Mouse (Mus musculus): ENCODE measurements around the gene C1ra.
"Not testable (repeated sequence)": the region's sequence is repeated elsewhere in the genome, so short reads cannot be mapped to it uniquely, and the experiment has no call there.

Gene C1ra

DNA sequence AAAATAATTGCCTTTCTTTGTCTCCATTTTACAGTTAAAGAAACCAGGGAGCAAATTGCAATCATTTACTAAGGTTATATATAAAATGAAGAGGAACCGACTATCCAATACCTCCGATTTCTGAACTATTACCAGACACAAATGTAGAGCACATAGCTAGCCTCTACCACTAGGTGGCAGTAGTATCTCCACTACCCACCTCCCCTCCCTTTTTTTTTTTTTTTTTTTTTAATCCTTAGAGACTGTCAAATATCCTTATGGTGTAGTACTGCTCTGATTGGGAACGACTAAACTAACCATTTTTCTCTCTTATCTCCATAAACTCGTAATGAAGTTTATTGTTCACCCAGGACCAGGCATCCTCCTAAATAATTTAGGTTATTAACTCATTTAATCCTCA, 31.9 kb upstream of the C1ra start:
- H3K9me3 ChIP-seq (ENCODE audit: low read length): no peaks in the 10 kb centered on the region
- peaks cover 17% of the 10 kb centered on the region for H3K36me3 ChIP-seq (ENCODE audit: insufficient read depth, low read length)
- no peaks in the 10 kb centered on the region for H3K27me3 ChIP-seq (ENCODE audit: insufficient read depth, low read length)
- H3K4me3 ChIP-seq (replicated peaks; ENCODE audit: low read length): no peak overlapping the region
- TF ChIP-seq NANOG (IDR thresholded peaks at IDR 0.05; ENCODE audit: borderline replicate concordance, low read length): no peak
- peak; percentile 84 for TF ChIP-seq CTCF (conservative IDR thresholded peaks at IDR 0.05; ENCODE audit: low read length)
- no peak for TF ChIP-seq POU5F1 (IDR thresholded peaks at IDR 0.05; ENCODE audit: borderline replicate concordance, low read length)
- peaks cover 71% of the 10 kb centered on the region for H3K4me1 ChIP-seq (replicated peaks; ENCODE audit: low read depth, low read length)

DNA sequence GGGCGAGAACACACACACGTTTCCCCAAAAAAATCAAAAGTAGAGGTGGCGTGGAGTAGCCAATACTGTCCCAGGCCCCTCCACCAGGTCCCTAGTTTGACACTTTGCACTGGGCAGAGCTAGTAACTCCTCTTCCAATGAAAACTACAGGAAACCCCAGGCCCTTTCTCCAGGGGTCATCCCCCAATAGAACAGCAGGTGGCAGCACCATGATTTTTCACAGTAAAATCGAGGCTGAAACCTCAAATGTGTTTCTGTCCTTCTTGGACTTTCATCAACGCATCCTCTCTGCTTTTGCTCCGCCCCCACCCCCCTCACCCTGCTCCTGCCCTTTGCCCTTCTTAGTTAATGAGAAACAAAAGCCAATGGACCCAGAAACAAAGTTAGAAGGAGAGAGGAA, 30.6 kb upstream of the C1ra start:
- peak; percentile 82 for TF ChIP-seq CTCF (conservative IDR thresholded peaks at IDR 0.05; ENCODE audit: low read length)
- TF ChIP-seq POU5F1 (IDR thresholded peaks at IDR 0.05; ENCODE audit: borderline replicate concordance, low read length): no peak
- no peak for TF ChIP-seq NANOG (IDR thresholded peaks at IDR 0.05; ENCODE audit: borderline replicate concordance, low read length)
- Histone ChIP-seq H3K4me3 (replicated peaks; ENCODE audit: low read length) (peak overlapping the region; percentile 29; the same call in 1 of the 2 replicates), H3K4me1 (replicated peaks; ENCODE audit: low read depth, low read length) (peaks cover 66% of the 10 kb centered on the region), H3K36me3 (ENCODE audit: insufficient read depth, low read length) (peaks cover 10% of the 10 kb centered on the region), H3K27me3 (ENCODE audit: insufficient read depth, low read length) (no peaks in the 10 kb centered on the region), H3K9me3 (ENCODE audit: low read length) (no peaks in the 10 kb centered on the region)

DNA sequence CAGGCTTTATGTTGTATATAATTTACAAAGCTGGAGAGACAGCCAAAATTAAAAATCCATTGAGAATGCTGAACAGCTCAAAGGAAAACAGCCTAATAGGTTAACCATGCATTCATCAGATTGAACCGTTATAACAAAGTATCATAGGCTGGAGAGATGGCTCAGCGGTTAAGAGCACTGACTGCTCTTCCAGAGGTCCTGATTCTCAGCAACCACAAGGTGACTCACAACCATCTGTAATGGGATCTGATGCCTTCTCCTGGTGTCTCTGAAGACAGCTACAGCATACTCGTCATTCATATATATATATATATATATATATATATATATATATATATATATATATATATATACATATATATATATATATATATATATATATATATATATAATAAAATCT, 28.4 kb upstream of the C1ra start:
- H3K27me3 ChIP-seq (ENCODE audit: insufficient read depth, low read length); H3K36me3 ChIP-seq (ENCODE audit: insufficient read depth, low read length); H3K4me3 ChIP-seq (replicated peaks; ENCODE audit: low read length); H3K9me3 ChIP-seq (ENCODE audit: low read length): not testable (repeated sequence)
- H3K4me1 ChIP-seq (replicated peaks; ENCODE audit: low read depth, low read length): peaks cover 44% of the 10 kb centered on the region

DNA sequence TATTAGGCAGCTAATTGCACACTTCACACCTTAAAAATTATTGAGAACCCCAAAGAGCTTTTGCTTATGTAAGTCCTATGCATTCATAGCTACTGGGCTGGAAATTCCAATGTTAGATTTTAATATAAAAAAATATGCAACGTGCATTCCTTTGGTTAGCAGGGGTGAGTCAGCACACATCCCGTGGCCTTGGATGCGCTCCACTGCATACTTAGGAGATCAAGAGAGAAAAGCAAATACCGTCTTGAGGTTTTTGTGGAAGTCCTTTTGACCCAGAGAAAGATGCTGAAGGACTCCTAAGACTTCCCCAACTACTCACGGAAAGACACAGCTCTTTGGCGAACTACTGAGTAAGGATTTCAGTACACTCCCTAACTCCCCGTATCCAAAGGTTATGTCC, 27.4 kb upstream of the C1ra start:
- Histone ChIP-seq H3K4me1 (replicated peaks; ENCODE audit: low read depth, low read length) (peaks cover 34% of the 10 kb centered on the region), H3K4me3 (replicated peaks; ENCODE audit: low read length) (peak overlapping the region; percentile 73; the same call in 1 of the 2 replicates), H3K9me3 (ENCODE audit: low read length) (no peaks in the 10 kb centered on the region), H3K36me3 (ENCODE audit: insufficient read depth, low read length) (no peaks in the 10 kb centered on the region), H3K27me3 (ENCODE audit: insufficient read depth, low read length) (no peaks in the 10 kb centered on the region)
- no peak for TF ChIP-seq POU5F1 (IDR thresholded peaks at IDR 0.05; ENCODE audit: borderline replicate concordance, low read length)
- TF ChIP-seq CTCF (conservative IDR thresholded peaks at IDR 0.05; ENCODE audit: low read length): no peak
- TF ChIP-seq NANOG (IDR thresholded peaks at IDR 0.05; ENCODE audit: borderline replicate concordance, low read length): no peak

DNA sequence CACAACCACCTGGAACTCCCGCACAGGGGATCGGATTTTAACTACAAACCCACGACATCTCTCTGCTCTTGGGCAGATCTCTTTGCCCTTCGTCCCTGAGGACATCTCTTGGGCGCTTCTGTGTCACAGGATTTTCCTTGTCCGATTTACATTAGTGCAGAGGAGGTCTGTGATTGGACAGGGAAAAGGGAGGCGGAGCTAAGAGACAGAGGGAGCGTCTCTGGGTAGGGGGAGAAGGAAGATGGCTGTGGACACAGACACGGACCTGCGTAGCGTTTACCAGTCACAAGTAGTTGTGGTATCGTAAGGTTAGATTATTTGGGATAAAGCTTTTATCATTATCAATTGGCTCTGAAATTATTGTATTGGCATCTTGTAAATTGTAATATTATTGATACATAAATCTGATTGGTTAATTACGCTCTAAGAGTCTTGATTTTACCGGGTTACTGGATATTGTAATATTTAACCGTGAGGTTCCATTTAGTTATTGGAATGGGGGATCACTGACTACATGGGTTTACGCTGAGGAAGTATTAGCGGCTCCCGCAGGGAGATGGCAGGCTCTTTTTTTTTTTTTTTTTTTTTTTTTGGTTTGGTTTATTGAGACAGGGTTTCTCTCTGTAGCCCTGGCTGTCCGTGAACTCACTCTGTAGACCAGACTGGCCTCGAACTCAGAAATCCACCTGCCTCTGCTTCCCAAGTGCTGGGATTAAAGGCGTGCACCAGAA, 26.6 kb upstream of the C1ra start:
- no peak for TF ChIP-seq POU5F1 (IDR thresholded peaks at IDR 0.05; ENCODE audit: borderline replicate concordance, low read length)
- no peak for TF ChIP-seq NANOG (IDR thresholded peaks at IDR 0.05; ENCODE audit: borderline replicate concordance, low read length)
- TF ChIP-seq CTCF (conservative IDR thresholded peaks at IDR 0.05; ENCODE audit: low read length): no peak
- H3K27me3 ChIP-seq (ENCODE audit: insufficient read depth, low read length): no peaks in the 10 kb centered on the region
- no peaks in the 10 kb centered on the region for H3K36me3 ChIP-seq (ENCODE audit: insufficient read depth, low read length)
- H3K4me3 ChIP-seq (replicated peaks; ENCODE audit: low read length): peak overlapping the region; percentile 73
- H3K4me1 ChIP-seq (replicated peaks; ENCODE audit: low read depth, low read length): peaks cover 28% of the 10 kb centered on the region
- no peaks in the 10 kb centered on the region for H3K9me3 ChIP-seq (ENCODE audit: low read length)

DNA sequence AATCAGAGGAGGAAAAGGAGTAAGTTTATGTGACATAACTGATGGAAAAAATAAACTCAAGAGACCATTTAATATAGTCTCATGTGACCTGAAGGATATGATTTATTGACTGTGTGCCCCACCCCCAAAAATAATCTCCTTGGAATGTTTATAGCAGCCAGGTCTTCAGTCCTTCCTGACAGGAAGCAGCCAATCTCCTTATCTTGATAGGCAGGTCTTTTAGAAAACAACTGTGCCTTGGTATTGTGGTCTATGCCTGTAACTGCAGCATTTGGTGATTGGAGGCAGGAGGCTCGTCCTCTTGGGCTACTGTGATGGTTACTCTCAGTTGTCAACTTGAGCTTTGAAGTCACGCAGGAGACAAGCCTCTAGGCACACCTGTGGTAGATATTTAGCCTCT, 24.7 kb upstream of the C1ra start:
- Histone ChIP-seq H3K4me3 (replicated peaks; ENCODE audit: low read length) (no peak overlapping the region), H3K27me3 (ENCODE audit: insufficient read depth, low read length) (no peaks in the 10 kb centered on the region), H3K4me1 (replicated peaks; ENCODE audit: low read depth, low read length) (peaks cover 15% of the 10 kb centered on the region), H3K36me3 (ENCODE audit: insufficient read depth, low read length) (no peaks in the 10 kb centered on the region), H3K9me3 (ENCODE audit: low read length) (no peaks in the 10 kb centered on the region)
- TF ChIP-seq NANOG (IDR thresholded peaks at IDR 0.05; ENCODE audit: borderline replicate concordance, low read length) (no peak), POU5F1 (IDR thresholded peaks at IDR 0.05; ENCODE audit: borderline replicate concordance, low read length) (no peak), CTCF (conservative IDR thresholded peaks at IDR 0.05; ENCODE audit: low read length) (no peak)

DNA sequence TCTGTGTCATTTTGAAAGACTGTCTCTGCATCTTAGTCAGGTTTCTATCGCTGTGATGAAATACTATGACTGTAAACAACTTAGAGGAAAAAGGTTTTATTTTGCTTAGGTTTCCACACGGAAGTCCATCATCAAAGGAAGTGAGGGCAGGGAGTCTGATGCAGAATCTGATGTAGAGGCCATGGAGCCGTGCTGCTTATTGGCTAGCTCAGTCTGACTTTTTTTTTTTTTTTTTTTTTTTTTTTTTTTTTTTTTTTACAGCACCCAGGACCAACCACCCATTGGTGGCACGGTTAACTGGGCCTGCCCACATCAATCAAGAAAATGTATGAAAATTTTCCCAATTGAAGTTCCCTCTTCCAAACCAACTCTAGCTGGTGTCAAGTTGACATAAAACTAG, 23.3 kb upstream of the C1ra start:
- TF ChIP-seq NANOG (IDR thresholded peaks at IDR 0.05; ENCODE audit: borderline replicate concordance, low read length) (no peak), POU5F1 (IDR thresholded peaks at IDR 0.05; ENCODE audit: borderline replicate concordance, low read length) (no peak), CTCF (conservative IDR thresholded peaks at IDR 0.05; ENCODE audit: low read length) (no peak)
- Histone ChIP-seq H3K9me3 (ENCODE audit: low read length) (no peaks in the 10 kb centered on the region), H3K36me3 (ENCODE audit: insufficient read depth, low read length) (no peaks in the 10 kb centered on the region), H3K27me3 (ENCODE audit: insufficient read depth, low read length) (no peaks in the 10 kb centered on the region), H3K4me1 (replicated peaks; ENCODE audit: low read depth, low read length) (peaks cover 24% of the 10 kb centered on the region), H3K4me3 (replicated peaks; ENCODE audit: low read length) (no peak overlapping the region)

DNA sequence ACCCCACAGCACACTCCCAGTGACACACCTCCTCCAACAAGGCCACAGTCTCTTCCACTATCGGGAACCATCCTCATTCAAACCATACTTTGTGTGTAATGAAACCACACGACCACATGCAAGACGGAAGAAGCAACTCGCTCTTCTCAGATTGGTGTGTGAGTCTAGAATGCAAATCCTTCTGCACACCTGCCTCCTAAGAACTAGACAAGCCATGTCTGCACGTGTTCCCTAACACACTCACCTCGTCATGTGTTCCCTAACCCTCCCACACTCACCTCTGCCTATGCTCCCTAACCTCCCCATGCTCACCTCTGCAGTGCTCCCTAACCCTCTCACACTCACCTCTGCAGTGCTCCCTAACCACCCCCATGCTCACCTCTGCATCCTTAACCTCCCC, 20.8 kb upstream of the C1ra start:
- Histone ChIP-seq H3K27me3 (ENCODE audit: insufficient read depth, low read length) (no peaks in the 10 kb centered on the region), H3K36me3 (ENCODE audit: insufficient read depth, low read length) (no peaks in the 10 kb centered on the region), H3K4me1 (replicated peaks; ENCODE audit: low read depth, low read length) (peaks cover 16% of the 10 kb centered on the region), H3K4me3 (replicated peaks; ENCODE audit: low read length) (no peak overlapping the region), H3K9me3 (ENCODE audit: low read length) (no peaks in the 10 kb centered on the region)
- no peak for TF ChIP-seq CTCF (conservative IDR thresholded peaks at IDR 0.05; ENCODE audit: low read length)
- TF ChIP-seq POU5F1 (IDR thresholded peaks at IDR 0.05; ENCODE audit: borderline replicate concordance, low read length): no peak
- no peak for TF ChIP-seq NANOG (IDR thresholded peaks at IDR 0.05; ENCODE audit: borderline replicate concordance, low read length)
